26 mouse cellular contexts compared by ENCODE assay signal in the genomic region with DNA sequence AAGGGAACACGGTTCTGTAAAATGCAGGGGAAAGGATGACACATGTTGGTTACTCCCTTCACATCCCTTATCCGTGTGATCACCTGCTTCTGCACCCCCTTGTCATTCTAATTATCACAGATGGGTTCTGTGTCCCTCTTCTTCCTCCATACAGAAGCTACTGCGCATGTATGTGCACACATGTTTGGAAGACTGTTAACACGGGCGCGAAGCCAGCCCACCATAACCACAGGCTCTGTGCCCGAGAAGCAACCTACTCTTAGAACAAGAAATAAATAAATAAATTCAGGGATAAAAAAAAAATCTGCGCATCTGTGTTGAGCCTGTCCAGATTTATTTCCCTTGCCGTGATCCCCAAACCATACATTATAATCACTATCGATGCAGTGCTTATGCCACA.
DNase-seq lines count a peak whose midpoint lies in the region; ATAC-seq lines count a peak whose summit lies in the region.
"Had no signal": no experiment of that assay in that cellular context is flagged by ENCODE, and none has a peak within 500 bp of the region (broad histone marks: within the 10 kb centered on the region; RNA-seq: fewer than 3 reads in every experiment).

No protein-coding gene starts in this region.

- WGBS in intestine, embryonic 16.5 days: 90% methylated on average over 10 of the region's 10 CpGs

- H3K9me3 ChIP-seq in intestine, embryonic 16.5 days (ENCODE audit: control insufficient read depth, low read length): no peaks in the 10 kb centered on the region
- H3K9me3 ChIP-seq: embryonic facial prominence, embryonic 12.5 days; embryonic facial prominence, embryonic 15.5 days; hindbrain, embryonic 12.5 days; hindbrain, embryonic 15.5 days had no signal

- no peak overlapping the region for H3K4me2 ChIP-seq in intestine, embryonic 16.5 days (ENCODE audit: low read depth, low read length)
- H3K4me2 ChIP-seq: embryonic facial prominence, embryonic 12.5 days; embryonic facial prominence, embryonic 15.5 days; heart, embryonic 11.5 days; hindbrain, embryonic 12.5 days; hindbrain, embryonic 15.5 days had no signal

- DNase-seq in right cerebral cortex, adult 2 months (ENCODE audit: low spot score in 2 of 2): peak; percentile 13 to 18
- no peak for DNase-seq in right cerebral cortex, adult 18-20 months
- peak; percentile 61 for DNase-seq in layer of hippocampus, adult 11-12 months (ENCODE audit: low spot score)
- peak; percentile 39 to 72 for DNase-seq in layer of hippocampus, adult 8-10 months (ENCODE audit: low spot score in 2 of 2)
- peak; percentile 21 to 22 for DNase-seq in layer of hippocampus, postnatal 14 days (ENCODE audit: low spot score in 2 of 2)
- DNase-seq in cerebellum, adult 11-12 months: no peak
- DNase-seq in urinary bladder, postnatal 25 days (ENCODE audit: low spot score): no peak
- DNase-seq: adrenal gland, adult 2 months; adrenal gland, postnatal 14 days; B cell, adult 2 months; cerebellum, adult 8-10 months; cerebellum, postnatal 14 days; forebrain, postnatal 0 days; gastrocnemius, adult 2 months; gastrocnemius, postnatal 14 days; heart, adult 11 months had no signal

- no peak overlapping the region for H3K4me3 ChIP-seq in intestine, embryonic 16.5 days (ENCODE audit: low read length)
- H3K4me3 ChIP-seq: embryonic facial prominence, embryonic 12.5 days; embryonic facial prominence, embryonic 15.5 days; gastrocnemius, adult 2 months; hindbrain, embryonic 12.5 days; hindbrain, embryonic 15.5 days had no signal

- H3K27ac ChIP-seq in intestine, embryonic 16.5 days (ENCODE audit: low read length): no peak overlapping the region
- H3K27ac ChIP-seq: embryonic facial prominence, embryonic 12.5 days; embryonic facial prominence, embryonic 15.5 days; gastrocnemius, adult 2 months; hindbrain, embryonic 12.5 days; hindbrain, embryonic 15.5 days had no signal

- no peak overlapping the region for H3K9ac ChIP-seq in intestine, embryonic 16.5 days (ENCODE audit: low read depth, low read length)
- H3K9ac ChIP-seq: embryonic facial prominence, embryonic 12.5 days; embryonic facial prominence, embryonic 15.5 days; forebrain, postnatal 0 days; hindbrain, embryonic 12.5 days; hindbrain, embryonic 15.5 days had no signal

- H3K27me3 ChIP-seq in intestine, embryonic 16.5 days (replicated peaks; ENCODE audit: control insufficient read depth, insufficient read depth, low read length): no peaks in the 10 kb centered on the region
- H3K27me3 ChIP-seq: CH12.LX; embryonic facial prominence, embryonic 12.5 days; embryonic facial prominence, embryonic 15.5 days; hindbrain, embryonic 12.5 days; hindbrain, embryonic 15.5 days; Patski had no signal

- H3K36me3 ChIP-seq in intestine, embryonic 16.5 days (ENCODE audit: control insufficient read depth, insufficient read depth, low read length): no peaks in the 10 kb centered on the region
- H3K36me3 ChIP-seq: embryonic facial prominence, embryonic 12.5 days; embryonic facial prominence, embryonic 15.5 days; G1E; hindbrain, embryonic 12.5 days; hindbrain, embryonic 15.5 days had no signal

- no peak for ATAC-seq in intestine, embryonic 16.5 days
- ATAC-seq: forebrain, embryonic 14.5 days; forebrain, postnatal 0 days; Patski had no signal

- H3K4me1 ChIP-seq in intestine, embryonic 16.5 days (ENCODE audit: control insufficient read depth, insufficient read depth, low read length): no peaks in the 10 kb centered on the region
- H3K4me1 ChIP-seq: hindbrain, embryonic 12.5 days; hindbrain, embryonic 15.5 days had no signal

Comparison
In these comparisons a context has a peak if more than half of its experiments do, and no peak if none do; other contexts are left out.
1. DNase-seq: peak in right cerebral cortex, adult 2 months (2 of 2), layer of hippocampus, adult 11-12 months (single experiment), layer of hippocampus, adult 8-10 months (2 of 2) and layer of hippocampus, postnatal 14 days (2 of 2); none in right cerebral cortex, adult 18-20 months (single experiment), cerebellum, adult 11-12 months (single experiment) and urinary bladder, postnatal 25 days (single experiment).